Mouse (Mus musculus) G1E (cell line): ENCODE data around the gene Tkfc.

Experiments
- CTCF ChIP-seq: IDR thresholded peaks from 2 replicates; pipeline ENCODE4 v1.5.1; 2012; ENCODE audit warnings: low read depth, low read length, inconsistent platforms, mixed read lengths
- GATA1 ChIP-seq: IDR thresholded peaks from 2 replicates; pipeline ENCODE4 v1.6.1; 2012; ENCODE audit warnings: borderline replicate concordance, low read length, inconsistent platforms, mixed read lengths
- GATA2 ChIP-seq: IDR thresholded peaks from 2 replicates; pipeline ENCODE4 v1.6.1; 2012; ENCODE audit warnings: low read depth, low read length, inconsistent platforms, borderline replicate concordance
- POLR2AphosphoS5 ChIP-seq: IDR thresholded peaks from 2 replicates; pipeline ENCODE4 v1.6.1; 2012; ENCODE audit warnings: low read depth, low read length, inconsistent platforms; ENCODE audit not compliant: insufficient replicate concordance
- TAL1 ChIP-seq: conservative IDR thresholded peaks from 2 replicates; pipeline ENCODE4 v1.6.1; 2012; ENCODE audit warnings: low read depth, low read length, inconsistent platforms, mixed read lengths

GRCm38 (mm10) chr19:10576690-10577561 lies 28.5 kb downstream of the Tkfc start, which contains the start of the genes Cyb561a3 and Tmem138:
- TF ChIP-seq CTCF (no peak), GATA1 (no peak), TAL1 (no peak), POLR2AphosphoS5 (no peak), GATA2 (no peak)
